Mouse (Mus musculus) heart, embryonic 12.5 days (tissue): Measurements from ENCODE around the gene Gm20489. TPM values are rescaled to one million over a fixed set of nuclear protein-coding genes. Genes with fewer than 3 reads are reported as not detected.

Experiments
- ATAC-seq: fragments of 200-750 bp; cut with Nextera tagmentation; 2 replicates; pipeline ENCODE4 v1.8.0; 2017; ENCODE audit warnings: moderate TSS enrichment, moderate library complexity; ENCODE audit not compliant: insufficient number of reproducible peaks, low FRiP score
- H3K27ac ChIP-seq: fragments of 300-500 bp; sonication (generic); 2 replicates; pipeline ENCODE4 v1.5.1; 2016; ENCODE audit warnings: mild to moderate bottlenecking, moderate library complexity; ENCODE audit not compliant: poor library complexity, severe bottlenecking
- H3K27me3 ChIP-seq: fragments of 300-500 bp; sonication (generic); replicated peaks from 2 replicates; pipeline ENCODE4 v1.6.1; 2016; ENCODE audit warnings: mild to moderate bottlenecking, moderate library complexity
- H3K36me3 ChIP-seq: fragments of 300-500 bp; sonication (generic); 2 replicates; pipeline ENCODE4 v1.6.1; 2016; ENCODE audit warnings: mild to moderate bottlenecking, moderate library complexity
- H3K4me1 ChIP-seq: fragments of 300-500 bp; sonication (generic); replicated peaks from 2 replicates; pipeline ENCODE4 v1.6.1; 2016; ENCODE audit warnings: mild to moderate bottlenecking
- H3K4me2 ChIP-seq: fragments of 300-500 bp; sonication (generic); 2 replicates; pipeline ENCODE4 v1.6.1; 2016; ENCODE audit warnings: mild to moderate bottlenecking, moderate library complexity
- H3K4me3 ChIP-seq: fragments of 300-500 bp; sonication (generic); 2 replicates; pipeline ENCODE4 v1.5.1; 2016; ENCODE audit warnings: mild to moderate bottlenecking
- H3K9ac ChIP-seq: fragments of 300-500 bp; sonication (generic); 2 replicates; pipeline ENCODE4 v1.6.1; 2016; ENCODE audit warnings: mild to moderate bottlenecking, moderate library complexity
- H3K9me3 ChIP-seq: fragments of 300-500 bp; sonication (generic); replicated peaks from 2 replicates; pipeline ENCODE4 v1.6.1; 2016; ENCODE audit warnings: mild to moderate bottlenecking, moderate library complexity
- WGBS: fragments of 180-500 bp; shearing (Covaris S2); methylation state at CpG from one replicate; pipeline ENCODE4 v1.1.7; 2016; 5-methylcytosine and 5-hydroxymethylcytosine counted together
- polyA plus RNA-seq: library from polyadenylated mRNA; unstranded; fragments of >200 nt; fragmentation: Nextera tagmentation; extraction: Ambion mirVana; gene quantifications from 2 replicates; pipeline ENCODE4 v1.2.1, GENCODE M21; 2016

Gm20489 gene
- not detected in 2 replicates for polyA plus RNA-seq

DNA sequence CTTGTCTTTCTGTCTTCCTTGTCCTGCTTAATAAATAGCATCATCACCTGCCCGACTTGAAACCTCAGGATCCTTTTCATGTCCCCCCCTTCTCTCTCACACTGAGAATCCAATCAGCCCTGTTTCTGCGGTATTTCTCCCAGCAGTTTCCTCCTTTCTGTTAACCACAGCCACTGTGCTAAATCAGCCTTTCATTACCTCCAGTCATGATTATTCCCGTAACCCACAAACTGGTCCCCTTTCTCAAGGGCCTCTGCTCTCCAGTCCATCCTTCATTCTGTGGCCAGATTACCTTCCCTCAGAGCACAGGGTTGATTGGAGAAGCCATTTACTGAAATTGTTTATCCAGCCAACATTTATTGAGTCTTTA, at the start of gene Gm20489:
Gene Gm20489 (minus strand): TSS at position 269 of the 370 bp plus-strand sequence.
- ATAC-seq: no peak
- H3K36me3 ChIP-seq: no peaks in the 10 kb centered on the region
- H3K27me3 ChIP-seq: no peaks in the 10 kb centered on the region; the same call in 1 of the 2 replicates
- H3K4me1 ChIP-seq: peaks cover 18% of the 10 kb centered on the region
- H3K27ac ChIP-seq: no peak within 1 kb of the TSS
- WGBS: 44% methylated on average over 3 of the region's 3 CpGs
- no peak within 1 kb of the TSS for H3K4me3 ChIP-seq
- H3K9ac ChIP-seq: no peak within 1 kb of the TSS
- H3K9me3 ChIP-seq: no peaks in the 10 kb centered on the region
- peak within 1 kb of the TSS; percentile 29; the same call in 1 of the 2 replicates for H3K4me2 ChIP-seq

DNA sequence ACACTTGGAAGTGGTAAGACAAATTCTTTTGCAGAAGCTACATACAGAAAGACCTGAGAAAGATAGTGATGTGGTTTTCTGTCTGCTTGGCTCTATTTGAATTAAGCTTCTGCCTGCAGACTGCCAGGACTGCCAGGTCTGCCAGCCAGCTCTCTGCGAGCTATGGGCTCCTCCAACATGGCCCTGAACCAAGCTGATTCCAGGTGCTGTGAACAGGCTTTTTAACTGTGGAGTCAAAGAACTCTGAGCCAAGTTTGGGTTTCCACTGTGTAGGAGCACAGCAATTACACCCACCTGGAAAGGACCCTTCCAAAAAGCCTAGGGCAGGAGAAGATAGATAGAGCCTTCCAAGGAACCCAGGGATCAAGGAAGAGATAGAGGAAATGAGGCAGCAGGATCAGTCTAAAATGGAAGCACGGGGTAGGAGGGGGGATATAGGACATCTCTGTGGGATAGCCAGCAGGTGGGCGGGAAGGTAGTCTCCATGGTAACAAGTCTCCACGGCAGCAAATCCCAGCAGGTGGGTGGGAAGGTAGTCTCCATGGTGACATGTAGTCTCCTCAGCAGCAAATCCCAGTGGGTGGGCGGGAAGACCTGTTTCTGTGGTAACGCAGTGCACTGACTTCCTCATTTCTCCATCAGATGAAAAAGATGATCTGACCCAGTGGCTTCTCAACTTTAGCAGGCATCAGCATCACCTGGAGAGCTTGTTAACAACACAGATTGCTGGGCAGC, 45.0 kb upstream of the Gm20489 start:
- Histone ChIP-seq H3K27me3 (peaks cover 24% of the 10 kb centered on the region), H3K9ac (no peak overlapping the region), H3K4me3 (no peak overlapping the region), H3K36me3 (no peaks in the 10 kb centered on the region), H3K27ac (no peak overlapping the region), H3K4me1 (no peaks in the 10 kb centered on the region), H3K9me3 (no peaks in the 10 kb centered on the region), H3K4me2 (no peak overlapping the region)
- WGBS: 41% methylated on average over 6 of the region's 6 CpGs
- no peak for ATAC-seq

DNA sequence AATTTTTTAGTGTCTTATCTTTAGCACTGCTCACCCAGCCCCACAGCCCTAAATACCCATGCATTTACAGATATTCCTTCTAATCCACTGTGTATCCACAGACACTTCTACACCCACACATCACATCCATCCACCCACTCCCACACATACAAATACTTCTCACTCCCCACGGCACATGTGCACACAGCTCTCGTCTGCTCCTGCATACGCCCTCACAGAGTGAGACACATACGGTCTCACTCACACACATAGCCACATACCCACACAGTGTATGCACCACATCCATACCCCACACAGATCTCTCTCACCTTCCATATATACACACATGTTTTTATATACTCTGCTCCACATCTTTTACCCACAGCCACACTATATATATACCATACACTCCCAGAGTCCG, 40.5 kb upstream of the Gm20489 start:
- Histone ChIP-seq H3K9ac (no peak overlapping the region), H3K4me3 (no peak overlapping the region), H3K36me3 (no peaks in the 10 kb centered on the region), H3K9me3 (no peaks in the 10 kb centered on the region), H3K27ac (no peak overlapping the region), H3K4me1 (no peaks in the 10 kb centered on the region), H3K27me3 (peaks cover 26% of the 10 kb centered on the region), H3K4me2 (no peak overlapping the region)
- no peak for ATAC-seq
- WGBS: 83% methylated on average over 5 of the region's 5 CpGs

DNA sequence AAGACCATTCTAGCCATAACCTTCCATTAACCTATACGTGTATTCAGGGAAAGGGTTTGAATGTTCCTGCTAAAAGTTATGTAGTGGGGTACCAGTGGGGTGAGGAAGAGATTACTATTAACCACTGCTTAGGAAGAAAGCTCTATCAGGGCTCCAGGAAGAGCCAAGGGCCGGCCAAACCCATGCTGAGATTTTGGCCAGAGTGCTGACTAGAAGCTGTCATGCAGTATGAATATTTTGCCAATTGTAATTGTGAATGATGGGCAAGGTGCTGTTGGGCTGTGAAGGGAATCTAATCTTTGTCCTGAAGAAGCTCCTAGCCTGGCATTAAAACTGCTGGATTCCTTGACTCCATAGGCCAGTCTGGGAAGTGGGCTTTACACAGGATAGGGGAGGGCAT, 35.8 kb upstream of the Gm20489 start:
- Histone ChIP-seq H3K9me3 (no peaks in the 10 kb centered on the region), H3K4me1 (peaks cover 9% of the 10 kb centered on the region; the same call in 1 of the 2 replicates), H3K4me3 (no peak overlapping the region), H3K27ac (no peak overlapping the region), H3K27me3 (peaks cover 27% of the 10 kb centered on the region), H3K9ac (no peak overlapping the region), H3K4me2 (no peak overlapping the region), H3K36me3 (no peaks in the 10 kb centered on the region)
- ATAC-seq: no peak
- 45% methylated on average over 2 of the region's 2 CpGs for WGBS

DNA sequence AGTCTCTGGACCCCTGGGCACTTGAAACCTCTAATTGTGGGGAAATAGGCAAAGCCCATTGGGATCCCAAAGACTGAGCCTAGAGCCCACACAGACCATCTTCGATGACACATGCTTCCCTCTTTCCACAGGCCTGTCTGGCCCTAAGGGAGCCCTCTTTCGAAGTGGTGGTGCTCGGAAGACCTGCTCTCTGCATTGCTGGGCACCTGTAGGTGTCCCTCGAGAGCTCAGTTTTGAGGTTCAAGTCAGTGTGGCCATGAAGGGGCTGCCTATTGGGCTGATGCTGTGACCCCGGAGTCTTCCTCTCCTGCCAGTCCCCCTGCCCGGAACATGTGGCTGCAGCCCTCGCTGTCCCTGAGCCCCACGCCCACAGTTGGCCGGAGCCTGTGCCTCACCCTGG, 32.8 kb upstream of the Gm20489 start:
- no peak overlapping the region for H3K4me3 ChIP-seq
- H3K4me1 ChIP-seq: peaks cover 18% of the 10 kb centered on the region; the same call in 1 of the 2 replicates
- H3K9ac ChIP-seq: no peak overlapping the region
- WGBS: 81% methylated on average over 9 of the region's 9 CpGs
- H3K9me3 ChIP-seq: no peaks in the 10 kb centered on the region
- ATAC-seq: no peak
- peaks cover 23% of the 10 kb centered on the region for H3K27me3 ChIP-seq
- H3K36me3 ChIP-seq: peaks cover 10% of the 10 kb centered on the region; the same call in 1 of the 2 replicates
- no peak overlapping the region for H3K4me2 ChIP-seq
- no peak overlapping the region for H3K27ac ChIP-seq

DNA sequence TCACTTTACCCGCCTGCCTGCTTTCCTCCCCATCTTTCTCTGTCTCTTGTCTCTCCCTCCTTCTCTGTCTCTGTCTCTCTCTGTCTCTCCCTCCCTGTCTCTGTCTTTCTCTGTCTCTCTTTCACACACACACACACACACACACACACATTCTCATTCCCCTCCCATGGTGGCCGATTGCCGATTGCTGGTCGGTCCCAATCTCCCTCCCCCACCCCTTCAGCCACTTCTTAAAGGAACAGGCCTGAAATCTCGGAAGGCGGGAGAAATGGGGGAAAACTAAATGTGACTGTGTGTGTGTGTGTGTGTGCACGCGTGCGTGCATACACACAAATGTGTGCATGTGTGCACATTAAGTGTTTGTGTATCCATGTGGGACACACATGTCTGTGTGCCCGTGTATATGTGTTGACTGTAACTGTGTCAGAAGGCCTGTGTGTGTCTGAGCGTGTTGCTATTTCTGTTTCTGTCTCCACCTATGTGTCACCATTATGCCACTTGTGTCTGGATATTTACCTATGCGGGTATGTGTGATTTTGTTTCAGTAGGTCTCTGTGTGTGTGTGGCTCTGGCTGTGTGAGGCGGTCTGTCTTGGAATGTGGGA, 31.7 kb upstream of the Gm20489 start:
- Histone ChIP-seq H3K4me2 (peak overlapping the region; percentile 69), H3K27ac (0 out of 2 replicates have a peak overlapping the region, but pooled peaks have one; percentile 27), H3K4me3 (peak overlapping the region; percentile 43), H3K36me3 (peaks cover 20% of the 10 kb centered on the region), H3K9me3 (no peaks in the 10 kb centered on the region), H3K4me1 (peaks cover 18% of the 10 kb centered on the region; the same call in 1 of the 2 replicates), H3K9ac (peak overlapping the region; percentile 50; the same call in 1 of the 2 replicates), H3K27me3 (0 out of 2 replicates have a peak, but pooled peaks cover 13% of the 10 kb centered on the region)
- 38% methylated on average over 13 of the region's 13 CpGs for WGBS
- 0 out of 2 replicates have a peak, but pooled peaks have one; percentile 18 for ATAC-seq

DNA sequence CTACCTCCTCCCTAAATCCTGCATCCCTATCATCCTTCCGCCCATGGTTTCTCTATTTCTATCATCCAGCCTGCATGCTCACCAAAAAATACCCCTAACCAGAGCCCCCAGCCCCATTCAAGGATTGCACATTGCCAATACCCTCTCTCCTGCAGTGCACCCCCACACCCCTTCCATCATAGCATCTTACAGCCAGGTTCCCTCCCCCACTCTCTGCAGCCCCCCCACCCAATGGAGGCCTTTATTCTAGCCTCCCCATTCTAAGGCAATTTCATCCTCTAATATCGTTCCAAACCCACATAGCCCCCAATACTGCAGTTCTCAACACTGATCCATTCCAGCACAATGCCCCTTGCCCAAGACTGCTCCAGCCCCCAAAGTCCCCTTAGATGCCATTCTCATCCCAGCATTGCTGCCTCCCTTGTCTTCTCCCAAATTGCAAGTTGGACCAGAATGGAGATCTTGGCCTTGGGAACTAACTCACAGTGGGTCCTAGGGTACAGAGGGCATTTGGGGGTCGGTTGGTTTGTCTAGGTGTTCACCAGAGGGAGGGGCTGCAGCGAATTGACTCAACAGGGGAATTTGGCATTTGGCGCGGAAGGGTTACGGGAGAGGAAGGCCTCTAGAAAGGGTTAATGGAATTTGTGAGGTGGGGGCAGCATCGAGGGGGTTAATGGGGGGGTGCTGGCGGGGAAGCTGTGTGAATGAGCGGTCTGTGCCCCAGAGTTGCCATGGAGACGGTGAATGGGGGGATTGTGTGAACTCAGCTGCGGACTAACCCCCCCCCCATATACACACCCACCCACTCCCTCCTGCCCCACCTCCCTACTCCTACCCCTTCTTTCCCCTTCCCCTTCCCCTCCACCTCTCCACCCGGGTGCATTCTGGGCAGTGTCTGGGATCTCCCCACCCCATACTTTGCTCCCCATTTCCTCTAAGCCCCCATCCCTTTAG, 30.9 kb upstream of the Gm20489 start:
- peak; percentile 31; the same call in 1 of the 2 replicates for ATAC-seq
- H3K27me3 ChIP-seq: 0 out of 2 replicates have a peak, but pooled peaks cover 9% of the 10 kb centered on the region
- H3K4me2 ChIP-seq: peak overlapping the region; percentile 69
- H3K4me1 ChIP-seq: peaks cover 18% of the 10 kb centered on the region; the same call in 1 of the 2 replicates
- no peak overlapping the region for H3K27ac ChIP-seq
- peaks cover 21% of the 10 kb centered on the region for H3K36me3 ChIP-seq
- peak overlapping the region; percentile 62 for H3K9ac ChIP-seq
- H3K4me3 ChIP-seq: peak overlapping the region; percentile 43
- 17% methylated on average over 13 of the region's 13 CpGs for whole genome bisulfite sequencing
- no peaks in the 10 kb centered on the region for H3K9me3 ChIP-seq

DNA sequence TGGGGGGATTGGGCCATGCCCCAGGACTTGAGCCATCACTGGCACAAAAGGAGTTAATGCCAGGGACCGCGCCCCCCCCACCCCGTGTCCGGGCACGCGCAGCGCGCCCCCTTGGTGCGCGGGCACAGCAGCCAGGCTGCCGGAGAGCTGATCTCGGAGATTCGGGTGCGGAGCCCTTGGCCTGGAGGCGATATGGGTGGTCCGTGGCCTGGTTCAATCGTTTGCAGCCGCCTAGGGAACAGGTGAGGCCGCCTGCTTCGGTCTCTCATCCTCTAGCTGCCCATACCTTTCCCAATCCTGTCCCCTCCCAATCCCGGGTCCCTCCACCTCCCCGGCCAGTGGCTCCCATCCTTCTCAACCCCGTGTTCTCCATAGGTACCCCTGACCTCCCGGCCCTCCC, 30.2 kb upstream of the Gm20489 start, which contains the start of gene Nlgn3:
Gene Nlgn3 (plus strand): TSS at position 114 of the 400 bp plus-strand sequence.
- H3K9me3 ChIP-seq: no peaks in the 10 kb centered on the region
- H3K4me1 ChIP-seq: peaks cover 18% of the 10 kb centered on the region; the same call in 1 of the 2 replicates
- 21% methylated on average over 24 of the region's 24 CpGs for WGBS
- peak within 1 kb of the TSS; percentile 69 for H3K4me2 ChIP-seq
- peaks cover 25% of the 10 kb centered on the region for H3K36me3 ChIP-seq
- H3K4me3 ChIP-seq: peak within 1 kb of the TSS; percentile 43
- 0 out of 2 replicates have a peak, but pooled peaks have one; percentile 12 for ATAC-seq
- 0 out of 2 replicates have a peak, but pooled peaks cover 9% of the 10 kb centered on the region for H3K27me3 ChIP-seq
- no peak within 1 kb of the TSS for H3K27ac ChIP-seq
- H3K9ac ChIP-seq: peak within 1 kb of the TSS; percentile 62

DNA sequence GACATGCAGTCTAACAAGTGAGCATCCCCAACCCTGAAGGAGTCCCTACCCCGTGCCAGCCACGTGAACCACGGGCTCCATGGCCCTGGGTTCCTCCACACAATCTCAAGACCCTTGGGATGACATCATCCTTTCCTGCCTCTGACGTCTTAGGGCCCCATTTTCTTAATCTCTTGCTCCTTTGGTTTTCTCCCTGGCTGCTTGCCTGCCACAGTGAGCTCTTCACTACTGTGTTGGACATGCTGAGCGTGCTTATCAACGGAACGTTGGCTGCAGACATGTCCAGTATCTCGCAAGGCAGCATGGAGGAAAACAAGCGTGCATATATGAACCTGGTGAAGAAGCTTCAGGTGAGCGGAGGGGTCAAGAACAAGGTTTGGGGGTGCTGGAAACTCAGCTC, 21.3 kb upstream of the Gm20489 start:
- peaks cover 7% of the 10 kb centered on the region; the same call in 1 of the 2 replicates for H3K4me1 ChIP-seq
- H3K36me3 ChIP-seq: peaks cover 84% of the 10 kb centered on the region
- H3K9me3 ChIP-seq: no peaks in the 10 kb centered on the region
- WGBS: 62% methylated on average over 10 of the region's 10 CpGs
- no peaks in the 10 kb centered on the region for H3K27me3 ChIP-seq
- ATAC-seq: no peak; the same call in 1 of the 2 replicates
- no peak overlapping the region for H3K9ac ChIP-seq
- no peak overlapping the region for H3K4me2 ChIP-seq
- no peak overlapping the region for H3K4me3 ChIP-seq
- no peak overlapping the region for H3K27ac ChIP-seq

DNA sequence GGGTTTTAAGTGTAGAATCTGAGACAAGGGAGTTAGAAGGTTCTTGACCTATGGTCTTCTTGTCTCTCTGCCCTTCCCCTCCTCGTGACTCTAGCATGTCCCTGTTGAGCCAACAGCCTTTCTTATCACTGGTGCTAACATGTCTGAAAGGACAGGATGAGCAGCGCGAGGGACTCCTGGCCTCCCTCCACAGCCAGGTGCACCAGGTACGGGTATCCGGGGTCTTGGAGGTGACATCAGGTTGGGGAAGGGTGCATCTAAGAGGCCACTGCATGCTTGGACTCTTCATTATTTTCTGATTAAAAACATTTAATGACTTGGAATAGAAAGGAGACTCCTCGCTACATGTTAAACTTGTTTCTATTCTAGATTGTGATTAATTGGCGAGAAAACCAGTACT, 20.2 kb upstream of the Gm20489 start:
- Histone ChIP-seq H3K4me2 (no peak overlapping the region), H3K9ac (no peak overlapping the region), H3K4me3 (no peak overlapping the region), H3K4me1 (peaks cover 7% of the 10 kb centered on the region; the same call in 1 of the 2 replicates), H3K9me3 (no peaks in the 10 kb centered on the region), H3K36me3 (peaks cover 90% of the 10 kb centered on the region), H3K27me3 (no peaks in the 10 kb centered on the region), H3K27ac (no peak overlapping the region)
- 81% methylated on average over 7 of the region's 7 CpGs for WGBS
- no peak for ATAC-seq
